Mouse (Mus musculus) forebrain, postnatal 0 days (tissue): ENCODE data around the gene Depdc7. TPM values are rescaled to one million over a fixed set of nuclear protein-coding genes. Genes with fewer than 3 reads are reported as not detected.

Experiments
- ATAC-seq: fragments of 200-750 bp; cut with Nextera tagmentation; 2 replicates; pipeline ENCODE4 v1.8.0; 2017; ENCODE audit warnings: mild to moderate bottlenecking, moderate library complexity
- DNase-seq: peaks from one replicate; pipeline ENCODE4 v3.0.0-alpha.2; 2015
- H3K27ac ChIP-seq: fragments of 300-500 bp; sonication (generic); 2 replicates; pipeline ENCODE4 v1.5.1; 2014; ENCODE audit warnings: low read depth, mild to moderate bottlenecking, antibody characterized with exemption, low read length, moderate library complexity, mixed read lengths
- H3K27me3 ChIP-seq: fragments of 300-500 bp; sonication (generic); 2 replicates; pipeline ENCODE4 v1.6.1; 2014; ENCODE audit warnings: mild to moderate bottlenecking, low read length, mixed read lengths; ENCODE audit not compliant: insufficient read depth
- H3K36me3 ChIP-seq: fragments of 300-500 bp; sonication (generic); 2 replicates; pipeline ENCODE4 v1.6.1; 2014; ENCODE audit warnings: mild to moderate bottlenecking, moderate library complexity; ENCODE audit not compliant: insufficient read depth
- H3K4me1 ChIP-seq: fragments of 300-500 bp; sonication (generic); 2 replicates; pipeline ENCODE4 v1.6.1; 2014; ENCODE audit warnings: antibody characterized with exemption; ENCODE audit not compliant: insufficient read depth
- H3K4me2 ChIP-seq: fragments of 300-500 bp; sonication (generic); 2 replicates; pipeline ENCODE4 v1.6.1; 2014; ENCODE audit warnings: low read depth, mild to moderate bottlenecking, moderate library complexity
- H3K4me3 ChIP-seq: fragments of 300-500 bp; sonication (generic); 2 replicates; pipeline ENCODE4 v1.5.1; 2014; ENCODE audit warnings: low read depth, low read length, mixed read lengths
- H3K9ac ChIP-seq: fragments of 300-500 bp; sonication (generic); 2 replicates; pipeline ENCODE4 v1.6.1; 2014; ENCODE audit warnings: mild to moderate bottlenecking
- H3K9me3 ChIP-seq: fragments of 300-500 bp; sonication (generic); 2 replicates; pipeline ENCODE4 v1.6.1; 2016; ENCODE audit warnings: low read length
- CTCF ChIP-seq: sonication (generic); IDR thresholded peaks from 2 replicates; pipeline ENCODE4 v1.5.1; 2016; ENCODE audit warnings: antibody characterized with exemption, control low read depth, low read depth
- WGBS: fragments of 180-500 bp; shearing (Covaris S2); extraction: QIAGEN DNeasy Blood & Tissue Kit; methylation state at CpG from one replicate; pipeline ENCODE4 v1.1.7; 2014; 5-methylcytosine and 5-hydroxymethylcytosine counted together
- polyA plus RNA-seq: library from polyadenylated mRNA; unstranded; fragments of >200 nt; fragmentation: Nextera tagmentation; extraction: Ambion mirVana; gene quantifications from 2 replicates; pipeline ENCODE4 v1.2.1, GENCODE M21; 2015
- total RNA-seq: library from RNA; depleted of rRNA; stranded (reverse); fragments of >200 nt; gene quantifications from 2 replicates; pipeline ENCODE4 v1.2.3, GENCODE M21; 2014; rRNA removed

Gene Depdc7
- total RNA-seq (0.90 and 1.3 TPM in 2 replicates), polyA plus RNA-seq (0.70 and 0.82 TPM in 2 replicates)

GRCm38 (mm10) chr2:104742741-104743064 is at the start of gene Depdc7:
Gene Depdc7, minus strand, starts transcription at chr2:104742878.
- TF ChIP-seq CTCF: no peak
- Histone ChIP-seq H3K36me3 (no peaks in the 10 kb centered on the region), H3K9me3 (no peaks in the 10 kb centered on the region), H3K27ac (no peak within 1 kb of the TSS), H3K4me1 (peaks cover 10% of the 10 kb centered on the region; the same call in 1 of the 2 replicates), H3K4me2 (peak within 1 kb of the TSS; percentile 99), H3K27me3 (peaks cover 3% of the 10 kb centered on the region; the same call in 1 of the 2 replicates), H3K9ac (peak within 1 kb of the TSS; percentile 51), H3K4me3 (peak within 1 kb of the TSS; percentile 72)
- DNase-seq (peak; percentile 73), ATAC-seq (peak; percentile 95)
- WGBS: 2% methylated on average over 31 of the region's 31 CpGs

GRCm38 (mm10) chr2:104774763-104775162 is 32.1 kb upstream of the Depdc7 start:
- DNase-seq: peak; percentile 31
- 91% methylated on average over 1 of the region's 1 CpGs for WGBS

GRCm38 (mm10) chr2:104768697-104769096 is 26.0 kb upstream of the Depdc7 start:
- WGBS: 91% methylated on average over 1 of the region's 1 CpGs
- DNase-seq (no peak), ATAC-seq (no peak)
- Histone ChIP-seq H3K9me3 (no peaks in the 10 kb centered on the region), H3K4me2 (no peak overlapping the region), H3K4me3 (no peak overlapping the region), H3K27ac (no peak overlapping the region), H3K9ac (no peak overlapping the region), H3K27me3 (no peaks in the 10 kb centered on the region), H3K4me1 (no peaks in the 10 kb centered on the region), H3K36me3 (peaks cover 41% of the 10 kb centered on the region)
- no peak for TF ChIP-seq CTCF

More at GRCm38 (mm10) chr2:104774763-104775162, 32.1 kb upstream of the Depdc7 start:
- H3K4me3 ChIP-seq: no peak overlapping the region
- H3K36me3 ChIP-seq: peaks cover 34% of the 10 kb centered on the region
- no peak overlapping the region for H3K9ac ChIP-seq
- ATAC-seq: no peak
- H3K4me1 ChIP-seq: no peaks in the 10 kb centered on the region
- no peak overlapping the region for H3K4me2 ChIP-seq
- no peaks in the 10 kb centered on the region for H3K27me3 ChIP-seq
- TF ChIP-seq CTCF: peak; percentile 74
- no peak overlapping the region for H3K27ac ChIP-seq
- H3K9me3 ChIP-seq: no peaks in the 10 kb centered on the region

GRCm38 (mm10) chr2:104764018-104764417 is 21.3 kb upstream of the Depdc7 start:
- Histone ChIP-seq H3K27ac (no peak overlapping the region), H3K4me1 (no peaks in the 10 kb centered on the region), H3K9me3 (no peaks in the 10 kb centered on the region), H3K4me2 (no peak overlapping the region), H3K9ac (no peak overlapping the region), H3K27me3 (no peaks in the 10 kb centered on the region), H3K4me3 (no peak overlapping the region), H3K36me3 (peaks cover 28% of the 10 kb centered on the region)
- no peak for DNase-seq
- 93% methylated on average over 4 of the region's 4 CpGs for WGBS
- TF ChIP-seq CTCF: no peak
- no peak for ATAC-seq

DNA sequence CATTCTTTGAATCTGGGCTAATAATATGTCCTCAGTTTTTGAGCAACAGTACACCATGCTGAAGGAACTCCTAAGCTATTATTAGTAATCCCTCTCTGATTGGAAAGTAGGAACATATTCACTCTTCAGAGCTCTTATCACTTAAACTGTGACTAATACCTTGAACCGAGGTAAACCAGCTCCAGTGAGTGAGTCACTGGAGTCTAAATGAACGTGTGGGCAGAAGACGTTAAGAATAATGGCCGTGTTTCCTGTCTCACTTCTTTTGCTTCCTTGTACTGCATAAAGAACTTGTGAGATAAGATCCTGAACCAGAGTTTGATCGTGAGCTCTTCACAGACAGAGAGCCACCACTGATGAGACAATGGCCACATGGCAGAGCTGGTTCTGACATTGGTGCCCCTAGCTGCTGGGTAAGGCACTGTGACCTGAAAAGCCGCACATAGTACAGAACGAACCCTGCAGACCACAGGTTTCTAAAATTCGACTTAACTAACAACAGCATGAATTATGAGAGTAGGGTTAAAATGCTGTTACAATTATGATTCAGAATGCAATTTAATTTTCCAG is 20.5 kb upstream of the Depdc7 start:
- H3K4me2 ChIP-seq: no peak overlapping the region
- no peaks in the 10 kb centered on the region for H3K9me3 ChIP-seq
- H3K4me1 ChIP-seq: no peaks in the 10 kb centered on the region
- ATAC-seq: no peak
- no peak overlapping the region for H3K9ac ChIP-seq
- H3K27ac ChIP-seq: no peak overlapping the region
- no peak for DNase-seq
- no peak for TF ChIP-seq CTCF
- no peaks in the 10 kb centered on the region for H3K27me3 ChIP-seq
- WGBS: 85% methylated on average over 8 of the region's 8 CpGs
- peaks cover 27% of the 10 kb centered on the region for H3K36me3 ChIP-seq
- no peak overlapping the region for H3K4me3 ChIP-seq

- Histone ChIP-seq H3K27me3 (no peaks in the 10 kb centered on the region), H3K9me3 (no peaks in the 10 kb centered on the region), H3K4me1 (no peaks in the 10 kb centered on the region), H3K4me3 (no peak overlapping the region), H3K9ac (no peak overlapping the region), H3K36me3 (0 out of 2 replicates have a peak, but pooled peaks cover 6% of the 10 kb centered on the region), H3K4me2 (no peak overlapping the region), H3K27ac (no peak overlapping the region)
- WGBS: 62% methylated on average over 3 of the region's 3 CpGs
- no peak for ATAC-seq
- peak; percentile 51 for TF ChIP-seq CTCF
- DNase-seq: no peak
Measured at GRCm38 (mm10) chr2:104750611-104751010, 7.9 kb upstream of the Depdc7 start.

DNA sequence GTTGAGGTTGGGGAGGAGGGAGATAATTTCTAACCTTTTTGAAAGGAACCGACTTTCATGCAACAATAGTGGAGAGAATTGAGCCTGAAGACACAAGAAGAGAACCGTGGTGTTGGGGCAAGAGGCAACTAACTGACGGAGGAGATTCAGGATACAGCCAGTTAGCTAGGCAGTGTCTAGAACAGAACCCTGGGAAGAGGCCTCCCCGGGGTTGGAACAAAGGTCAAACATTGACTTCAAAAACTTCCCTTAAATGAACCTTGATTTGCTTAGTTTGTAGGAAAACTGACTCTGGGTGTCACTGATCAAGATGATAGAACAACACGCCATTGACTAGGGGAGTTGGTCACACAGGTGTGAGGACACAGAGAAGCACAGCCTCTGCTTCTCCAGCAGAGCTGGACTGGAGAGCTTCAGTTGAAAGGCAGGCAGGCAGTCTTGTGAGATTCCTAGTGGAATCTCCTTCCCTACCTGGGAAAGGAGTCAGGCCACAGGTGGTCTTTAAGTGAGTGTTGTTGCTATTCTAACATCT is 6.0 kb upstream of the Depdc7 start:
- DNase-seq: no peak
- no peak for TF ChIP-seq CTCF
- ATAC-seq: no peak
- Histone ChIP-seq H3K27ac (no peak overlapping the region), H3K9ac (no peak overlapping the region), H3K27me3 (no peaks in the 10 kb centered on the region), H3K9me3 (no peaks in the 10 kb centered on the region), H3K4me1 (no peaks in the 10 kb centered on the region), H3K4me3 (no peak overlapping the region), H3K4me2 (no peak overlapping the region), H3K36me3 (0 out of 2 replicates have a peak, but pooled peaks cover 6% of the 10 kb centered on the region)
- 78% methylated on average over 5 of the region's 5 CpGs for WGBS
